Mouse (Mus musculus) myocyte (in vitro differentiated cells): Measurements from ENCODE around the gene Clec16a.

Experiments
- MYOG ChIP-seq, 3 experiments: IDR thresholded peaks; one replicate each; pipeline ENCODE4 v1.6.1; 2011; ENCODE audit warnings: control low read depth in 2 of 3, low read depth in 2 of 3, mild to moderate bottlenecking in 2 of 3; ENCODE audit not compliant: insufficient read length in 2 of 3, control insufficient read depth in 1 of 3, insufficient read depth in 1 of 3
- POLR2A ChIP-seq: IDR thresholded peaks from one replicate; pipeline ENCODE4 v1.6.1; 2011; ENCODE audit warnings: low read depth, mild to moderate bottlenecking, control low read depth, moderate library complexity; ENCODE audit not compliant: insufficient read length
- POLR2AphosphoS2 ChIP-seq: IDR thresholded peaks from one replicate; pipeline ENCODE4 v1.6.1; 2011; ENCODE audit warnings: low read depth, control low read depth; ENCODE audit not compliant: insufficient read length
- TCF12 ChIP-seq: IDR thresholded peaks from one replicate; pipeline ENCODE4 v1.6.1; 2011; ENCODE audit warnings: mild to moderate bottlenecking, control low read depth; ENCODE audit not compliant: poor library complexity, insufficient read depth, severe bottlenecking

GRCm38 (mm10) chr16:10536323-10536722, 8.8 kb upstream of the Clec16a start:
- TF ChIP-seq MYOG (IDR thresholded peaks at IDR 0.05; ENCODE audit: control insufficient read depth in 1 of 3, insufficient read depth in 1 of 3, insufficient read length in 2 of 3, low read depth in 2 of 3) = no peak
- TF ChIP-seq POLR2A = no peak
- TF ChIP-seq TCF12 = no peak
- no peak for TF ChIP-seq POLR2AphosphoS2
